Mouse (Mus musculus): ENCODE results near the gene Fstl3.
A peak's percentile ranks its signal among the peaks of the same experiment; 100 is the strongest.

Gene Fstl3

GRCm38 (mm10) chr10:79811736-79812637 is 34.9 kb downstream of the Fstl3 start:
- DNase-seq (ENCODE audit: low spot score) = peak; percentile 87

DNA sequence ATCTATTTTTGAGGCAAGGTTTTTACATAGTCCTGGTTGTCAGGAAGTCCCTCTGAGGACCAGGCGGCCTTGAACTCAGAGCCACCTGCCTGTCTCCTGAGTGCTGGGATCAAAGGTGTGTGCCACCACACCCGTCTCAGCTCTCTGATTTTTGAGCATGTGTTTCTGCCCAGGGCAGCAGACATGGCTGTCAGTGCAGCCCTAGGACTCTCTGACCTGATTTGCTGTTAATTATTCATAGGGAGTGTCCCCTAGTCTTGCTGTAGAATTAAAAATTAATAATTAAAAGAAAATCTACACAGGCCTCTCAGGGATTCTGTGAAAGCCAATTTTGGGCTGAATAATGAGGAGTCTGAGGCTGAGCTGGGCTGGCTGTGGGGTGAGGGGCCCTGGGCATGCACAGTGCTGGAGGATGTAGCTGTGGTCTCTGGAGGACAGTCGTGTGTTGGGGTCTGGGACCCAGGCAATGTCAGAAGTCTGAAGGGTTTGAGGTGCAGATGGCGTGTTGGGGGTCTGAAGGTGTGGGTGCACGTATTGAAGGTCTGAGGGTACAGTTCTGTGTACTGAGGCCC is 37.3 kb downstream of the Fstl3 start:
- no peak for DNase-seq (ENCODE audit: low spot score)

- DNase-seq (ENCODE audit: low spot score) = no peak
Measured at GRCm38 (mm10) chr10:79815671-79816494, 38.8 kb downstream of the Fstl3 start.

- no peak for DNase-seq (ENCODE audit: low spot score)
Measured at GRCm38 (mm10) chr10:79817111-79817510, 40.0 kb downstream of the Fstl3 start.

- DNase-seq (ENCODE audit: low spot score) = no peak
Measured at GRCm38 (mm10) chr10:79818225-79818624, 41.2 kb downstream of the Fstl3 start.

- DNase-seq (ENCODE audit: low spot score) = no peak
Measured at GRCm38 (mm10) chr10:79819606-79820005, 42.5 kb downstream of the Fstl3 start.

DNA sequence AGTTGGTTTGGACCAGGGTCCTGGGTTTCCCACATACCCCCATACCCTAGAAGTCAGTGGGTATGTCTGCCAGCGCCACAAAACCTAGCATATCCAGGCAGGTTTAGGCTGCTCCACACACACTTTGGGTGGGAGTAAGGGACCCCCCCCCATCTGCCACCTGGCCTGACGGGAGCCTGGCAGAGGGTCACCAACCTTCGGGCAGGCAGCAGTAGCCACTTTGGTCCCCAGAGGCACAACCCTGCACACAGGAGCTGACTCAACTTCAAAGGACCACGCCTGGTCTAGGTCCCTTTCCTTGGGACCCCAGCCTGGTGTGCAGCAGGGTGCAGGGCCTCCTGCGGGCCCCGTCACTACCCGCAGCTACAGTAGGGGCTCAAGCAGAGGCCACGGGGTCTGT is 43.2 kb downstream of the Fstl3 start:
- no peak for DNase-seq (ENCODE audit: low spot score)

- DNase-seq (ENCODE audit: low spot score) = no peak
Measured at GRCm38 (mm10) chr10:79820782-79821181, 43.7 kb downstream of the Fstl3 start, which contains the start of gene Misp. Gene Misp, plus strand, starts transcription at chr10:79820989.

- no peak for DNase-seq (ENCODE audit: low spot score)
Measured at GRCm38 (mm10) chr10:79821731-79822130, 44.7 kb downstream of the Fstl3 start.

DNA sequence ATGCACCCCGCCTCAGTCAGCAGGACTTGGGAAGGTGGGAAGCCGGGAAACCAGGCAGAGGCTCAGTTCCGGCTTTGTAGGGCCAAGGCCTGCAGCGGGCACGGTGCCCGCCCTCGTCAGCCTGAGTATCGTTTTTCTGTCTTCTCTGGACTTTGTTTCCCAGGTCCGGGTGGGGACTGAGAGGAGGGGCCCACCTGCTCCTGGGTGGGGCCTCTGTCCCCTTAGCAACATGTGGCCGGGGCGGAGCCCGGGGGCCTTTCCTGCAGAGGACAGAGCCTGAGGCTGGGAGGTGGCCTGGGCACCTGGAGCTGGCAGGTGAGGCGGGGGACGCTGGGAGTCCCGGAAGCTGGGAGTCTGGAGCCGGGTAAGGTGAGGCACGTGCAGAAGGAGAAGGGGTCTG is 45.3 kb downstream of the Fstl3 start:
- no peak for DNase-seq (ENCODE audit: low spot score)

- DNase-seq (ENCODE audit: low spot score) = no peak
Measured at GRCm38 (mm10) chr10:79823011-79823410, 45.9 kb downstream of the Fstl3 start.

DNA sequence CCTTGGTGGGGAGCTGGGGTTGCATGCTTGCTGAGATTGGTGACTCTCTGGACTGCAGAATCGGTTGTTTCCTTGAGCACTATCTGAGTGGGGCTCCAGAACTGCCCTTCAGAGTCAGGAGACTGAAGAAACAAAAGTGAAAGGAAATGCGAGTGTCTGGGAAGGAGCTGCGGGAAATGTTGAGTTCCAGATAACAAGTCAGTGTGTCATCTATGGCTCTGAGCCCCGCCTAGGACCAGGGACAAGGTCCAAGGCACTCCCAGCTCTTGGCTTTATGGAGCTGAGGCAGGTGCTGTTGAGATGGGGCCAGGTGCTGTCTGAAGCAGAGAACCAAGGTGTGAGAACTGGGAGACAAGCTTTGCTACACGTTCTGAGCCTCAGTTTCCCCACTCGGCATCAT is 47.3 kb downstream of the Fstl3 start:
- no peak for DNase-seq (ENCODE audit: low spot score)

GRCm38 (mm10) chr10:79831583-79831982 is 54.5 kb downstream of the Fstl3 start:
- no peak for DNase-seq (ENCODE audit: low spot score)

Measured in urinary bladder, postnatal 25 days (tissue).